9 mouse cellular contexts compared by ENCODE assay signal in the genomic region with DNA sequence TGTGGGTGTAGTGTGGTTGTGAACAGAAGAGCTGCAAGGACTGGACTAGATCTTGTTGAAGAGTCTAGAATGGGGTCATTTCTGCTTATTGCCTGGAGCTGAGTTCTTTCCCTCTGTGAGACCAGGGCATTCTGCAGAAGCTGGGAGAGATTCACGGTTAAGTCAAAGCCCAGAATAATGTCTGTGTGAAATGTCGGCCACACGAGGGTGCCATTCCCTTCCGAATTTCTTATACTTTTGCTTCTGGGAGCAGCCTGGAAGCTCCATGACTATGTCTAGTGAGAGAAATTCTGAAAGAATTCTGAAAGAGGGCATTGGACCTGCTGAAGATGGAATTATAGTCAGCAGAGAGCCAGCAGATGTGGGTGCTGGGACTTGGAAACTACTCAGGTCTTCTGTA. TPM values are rescaled to one million over a fixed set of nuclear protein-coding genes. Genes with fewer than 3 reads are reported as not detected.
A peak's percentile ranks its signal among the peaks of the same experiment; 100 is the strongest.
DNase-seq lines count a peak whose midpoint lies in the region; ATAC-seq and TF ChIP-seq lines count a peak whose summit lies in the region.
"Had no signal": no experiment of that assay in that cellular context is flagged by ENCODE, and none has a peak within 500 bp of the region (broad histone marks: within the 10 kb centered on the region; RNA-seq: fewer than 3 reads in every experiment).

No protein-coding gene starts in this region.

- peak; percentile 92 for ATAC-seq in frontal cortex, adult (ENCODE audit: low TSS enrichment)
- no peak for ATAC-seq in stomach, postnatal 0 days (ENCODE audit: low FRiP score, low TSS enrichment)

- H3K4me3 ChIP-seq in stomach, postnatal 0 days (ENCODE audit: low read depth, low read length): no peak overlapping the region
- H3K4me3 ChIP-seq: liver, embryonic 15.5 days had no signal

- H3K4me1 ChIP-seq in stomach, postnatal 0 days (replicated peaks; ENCODE audit: control insufficient read depth, insufficient read depth): peaks cover under 1% of the 10 kb centered on the region
- H3K4me1 ChIP-seq: liver, embryonic 15.5 days had no signal

- no peaks in the 10 kb centered on the region for H3K9me3 ChIP-seq in stomach, postnatal 0 days (ENCODE audit: control insufficient read depth, low read length)
- H3K9me3 ChIP-seq: liver, embryonic 15.5 days had no signal

- 9% methylated on average over 4 of the region's 4 CpGs for WGBS in stomach, postnatal 0 days

- DNase-seq in testis, postnatal 10 days (ENCODE audit: low spot score): peak; percentile 87
- no peak for DNase-seq in testis, postnatal 14 days (ENCODE audit: low spot score)
- peak; percentile 86 for DNase-seq in brain, adult 2 months (ENCODE audit: low read depth, low spot score)
- DNase-seq in layer of hippocampus, adult 18-20 months (ENCODE audit: low spot score in 2 of 2): peak; percentile 50 to 86
- DNase-seq in lung, postnatal 10 days: peak; percentile 81
- peak; percentile 71 for DNase-seq in stomach, postnatal 0 days (ENCODE audit: low spot score)

- no peak overlapping the region for H3K9ac ChIP-seq in stomach, postnatal 0 days (ENCODE audit: low read length)
- H3K9ac ChIP-seq: liver, embryonic 15.5 days had no signal

- H3K27me3 ChIP-seq in stomach, postnatal 0 days (ENCODE audit: control insufficient read depth, insufficient read depth, low read length): no peaks in the 10 kb centered on the region
- H3K27me3 ChIP-seq: liver, embryonic 15.5 days had no signal

- TF ChIP-seq CTCF in stomach, postnatal 0 days (IDR thresholded peaks at IDR 0.05; ENCODE audit: low read depth): peak; percentile 86

- TF ChIP-seq EP300 in stomach, postnatal 0 days (optimal IDR thresholded peaks at IDR 0.05): no peak

- no peaks in the 10 kb centered on the region for H3K36me3 ChIP-seq in stomach, postnatal 0 days (ENCODE audit: control insufficient read depth, insufficient read depth, low read length)
- H3K36me3 ChIP-seq: liver, embryonic 15.5 days had no signal

- no peak overlapping the region for H3K27ac ChIP-seq in stomach, postnatal 0 days (replicated peaks)
- H3K27ac ChIP-seq: liver, embryonic 15.5 days had no signal

- H3K4me2 ChIP-seq in stomach, postnatal 0 days (replicated peaks; ENCODE audit: low read depth): no peak overlapping the region
- H3K4me2 ChIP-seq: liver, embryonic 15.5 days had no signal

RNA-seq across cellular contexts. Expression of gene Fam198a, which starts 3.0 kb away (rescaled TPM):
- 1 to 10 TPM; 6.7 to 7.2 TPM for total RNA-seq in layer of hippocampus, adult 18-20 months (2021)
- 2.7 and 2.8 TPM in 2 replicates for polyA plus RNA-seq in stomach, postnatal 0 days (2015; fragmentation: Nextera tagmentation; extraction: Ambion mirVana)
- total RNA-seq: common myeloid progenitor, adult 5-6 weeks had no signal

RNA-seq across cellular contexts. Expression of gene Cyp8b1, which starts 31.7 kb away (rescaled TPM):
- total RNA-seq in layer of hippocampus, adult 18-20 months (2021): not detected
- polyA plus RNA-seq in stomach, postnatal 0 days (2015; fragmentation: Nextera tagmentation; extraction: Ambion mirVana): 0.85 and 1.2 TPM in 2 replicates
- total RNA-seq: common myeloid progenitor, adult 5-6 weeks had no signal

RNA-seq across cellular contexts. Expression of gene Pomgnt2, which starts 49.1 kb away (rescaled TPM):
- total RNA-seq in layer of hippocampus, adult 18-20 months (2021): 10 to 100 TPM; 45.4 to 45.5 TPM
- 6.6 and 7.3 TPM in 2 replicates for polyA plus RNA-seq in stomach, postnatal 0 days (2015; fragmentation: Nextera tagmentation; extraction: Ambion mirVana)

RNA-seq across cellular contexts. Expression of gene Ackr2, which starts 49.6 kb away (rescaled TPM):
- total RNA-seq in layer of hippocampus, adult 18-20 months (2021): 1 to 10 TPM; 1.4 to 2.4 TPM
- 0.28 and 0.35 TPM in 2 replicates for polyA plus RNA-seq in stomach, postnatal 0 days (2015; fragmentation: Nextera tagmentation; extraction: Ambion mirVana)
- total RNA-seq: common myeloid progenitor, adult 5-6 weeks had no signal
